Mouse (Mus musculus): ENCODE measurements around the gene Ctnna2. TPM values are rescaled to one million over a fixed set of nuclear protein-coding genes. Genes with fewer than 3 reads are reported as not detected.

Gene Ctnna2
- total RNA-seq, 2 experiments from 2014 or later: not detected

- no peak for ATAC-seq (replicated peaks; ENCODE audit: poor library complexity)
Observed at GRCm38 (mm10) chr6:76992128-76992527, 987.4 kb downstream of the Ctnna2 start.

- no peak for ATAC-seq (replicated peaks; ENCODE audit: poor library complexity)
Observed at GRCm38 (mm10) chr6:76984773-76985172, 994.7 kb downstream of the Ctnna2 start.

GRCm38 (mm10) chr6:76981651-76982050 is 997.8 kb downstream of the Ctnna2 start:
- ATAC-seq (replicated peaks; ENCODE audit: poor library complexity): no peak

GRCm38 (mm10) chr6:76979247-76979850 is 1000.1 kb downstream of the Ctnna2 start:
- ATAC-seq (replicated peaks; ENCODE audit: poor library complexity): no peak

GRCm38 (mm10) chr6:76977817-76978216 is 1001.7 kb downstream of the Ctnna2 start:
- ATAC-seq (replicated peaks; ENCODE audit: poor library complexity): no peak

- ATAC-seq (replicated peaks; ENCODE audit: poor library complexity): no peak
Observed at GRCm38 (mm10) chr6:76974297-76974696, 1005.2 kb downstream of the Ctnna2 start.

- no peak for ATAC-seq (replicated peaks; ENCODE audit: poor library complexity)
Observed at GRCm38 (mm10) chr6:76964998-76965432, 1014.5 kb downstream of the Ctnna2 start.

GRCm38 (mm10) chr6:76908086-76908485 is 1071.4 kb downstream of the Ctnna2 start:
- ATAC-seq (replicated peaks; ENCODE audit: poor library complexity): no peak

- ATAC-seq (replicated peaks; ENCODE audit: poor library complexity): no peak
Observed at GRCm38 (mm10) chr6:76897156-76897555, 1082.3 kb downstream of the Ctnna2 start.

All from megakaryocyte progenitor cell, adult 5-6 weeks (primary cell).